Mouse (Mus musculus): ENCODE results near the gene Add2.
A peak's percentile ranks its signal among the peaks of the same experiment; 100 is the strongest.
"Not testable (repeated sequence)": the region's sequence is repeated elsewhere in the genome, so short reads cannot be mapped to it uniquely, and the experiment has no call there.

The Add2 gene

DNA sequence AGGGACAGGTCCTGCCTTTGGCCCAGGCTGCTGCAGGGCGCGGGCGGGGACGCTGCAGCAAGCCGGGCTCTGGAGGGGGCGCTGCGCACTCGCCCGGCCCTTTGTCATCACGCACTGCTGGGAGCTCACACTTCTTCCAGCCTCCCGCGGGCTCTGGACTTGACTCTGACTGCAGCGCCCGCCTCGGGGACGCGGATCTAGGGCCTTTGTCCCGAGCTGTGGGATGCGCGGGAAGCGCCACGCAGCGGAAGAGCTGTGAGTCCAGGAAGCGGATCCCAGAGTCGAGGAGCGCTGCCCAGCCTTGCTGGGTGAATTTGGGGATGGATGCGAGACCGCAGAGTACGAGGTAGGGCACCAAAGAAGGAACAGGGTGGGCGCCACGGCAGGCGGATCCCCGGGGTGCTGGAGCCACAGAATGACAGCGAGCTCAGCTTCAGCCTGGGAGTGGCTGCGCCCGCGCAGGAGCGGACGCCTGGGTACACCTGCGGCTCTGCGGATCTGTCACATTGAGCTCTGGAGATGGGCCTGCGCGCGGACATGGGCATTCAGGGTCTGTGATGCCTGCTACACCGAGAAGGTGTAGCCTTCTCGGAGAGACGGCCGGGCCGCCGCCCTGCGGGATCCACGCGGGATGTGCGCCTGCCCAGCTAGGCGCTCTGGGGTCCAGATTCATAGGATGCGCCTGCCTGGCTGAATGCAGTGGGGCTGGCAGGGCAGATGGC is at the start of gene Add2:
Gene Add2 (plus strand): TSS at position 81 of the 722 bp plus-strand sequence.
- DNase-seq (ENCODE audit: low spot score) = no peak

DNA sequence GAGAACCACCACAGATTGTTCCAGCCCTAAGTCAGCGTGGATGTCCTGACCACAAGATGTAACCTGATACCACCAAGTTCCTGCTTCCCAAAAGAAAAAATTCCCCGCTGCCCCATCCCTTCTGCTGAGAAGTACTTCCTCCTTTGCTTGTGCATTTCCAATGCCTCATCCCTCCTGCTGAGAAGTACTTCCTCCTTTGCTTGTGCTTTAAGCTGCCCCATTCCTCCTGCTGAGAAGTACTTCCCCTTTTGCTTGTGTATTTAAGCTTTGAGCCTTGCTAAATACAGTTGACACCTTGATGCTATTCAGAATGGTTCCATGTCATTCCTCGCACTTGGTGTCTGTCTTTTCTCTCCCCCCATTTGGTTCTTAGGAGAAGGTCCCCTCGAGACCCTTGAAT is 49.7 kb upstream of the Add2 start:
- DNase-seq (ENCODE audit: low spot score) = not testable (repeated sequence)

DNA sequence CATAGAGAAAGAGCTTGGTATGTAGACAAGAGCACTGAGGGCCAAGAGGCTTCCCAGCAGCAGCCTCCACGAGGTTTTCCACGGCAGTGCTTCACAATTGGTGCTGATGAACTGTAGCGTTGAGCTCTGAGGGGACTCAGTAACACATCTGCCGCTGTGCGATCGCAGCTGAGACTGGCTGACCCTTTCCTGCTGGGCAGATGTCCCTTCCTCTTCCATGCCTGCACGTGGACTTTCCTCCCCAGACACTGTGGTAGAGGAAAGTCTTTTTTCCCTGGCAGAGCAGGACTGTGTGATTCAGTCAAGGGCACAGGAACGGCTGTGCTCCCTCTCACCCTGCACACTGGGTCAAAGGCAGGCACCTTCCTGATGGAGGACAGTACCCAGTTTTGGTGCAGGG is 44.1 kb upstream of the Add2 start:
- DNase-seq (ENCODE audit: low spot score) = no peak

DNA sequence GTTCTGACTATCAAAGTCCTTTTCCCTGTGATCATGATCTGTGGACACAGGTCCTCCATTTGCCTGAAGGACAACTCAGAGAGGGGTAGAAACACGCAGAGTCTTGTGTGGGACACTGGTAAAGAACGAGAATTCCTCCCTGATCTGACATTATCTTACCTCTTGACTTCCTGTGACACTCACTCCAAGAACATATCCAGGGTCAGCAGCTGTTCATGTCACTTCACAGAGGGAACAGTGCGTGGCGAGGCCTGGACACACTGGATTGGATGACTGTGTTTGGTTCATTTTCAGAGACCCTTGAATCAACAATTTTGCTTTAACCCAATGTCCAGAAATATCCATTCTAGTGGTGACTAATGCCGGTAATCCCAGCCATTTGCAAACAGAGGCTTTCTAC is 38.9 kb upstream of the Add2 start:
- not testable (repeated sequence) for DNase-seq (ENCODE audit: low spot score)

DNA sequence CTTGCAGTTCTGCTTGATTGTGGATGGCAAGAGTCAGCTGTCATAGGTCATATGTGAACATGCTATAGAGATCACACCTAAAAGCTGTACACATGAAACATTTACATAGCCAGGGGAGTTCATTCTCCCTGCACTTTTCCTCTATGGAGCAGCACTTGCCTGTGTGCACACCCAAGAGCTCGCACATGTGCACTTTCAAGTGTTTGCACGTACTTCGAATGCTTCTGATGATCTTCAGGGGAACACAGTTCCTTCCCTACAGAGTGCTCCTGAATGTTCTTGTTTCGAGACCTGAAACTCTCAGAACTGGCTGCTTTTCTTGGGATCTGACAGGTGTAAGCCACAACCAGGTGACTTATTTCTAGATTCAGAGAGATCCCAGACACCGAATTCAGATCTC is 37.7 kb upstream of the Add2 start:
- DNase-seq (ENCODE audit: low spot score) = peak; percentile 36

DNA sequence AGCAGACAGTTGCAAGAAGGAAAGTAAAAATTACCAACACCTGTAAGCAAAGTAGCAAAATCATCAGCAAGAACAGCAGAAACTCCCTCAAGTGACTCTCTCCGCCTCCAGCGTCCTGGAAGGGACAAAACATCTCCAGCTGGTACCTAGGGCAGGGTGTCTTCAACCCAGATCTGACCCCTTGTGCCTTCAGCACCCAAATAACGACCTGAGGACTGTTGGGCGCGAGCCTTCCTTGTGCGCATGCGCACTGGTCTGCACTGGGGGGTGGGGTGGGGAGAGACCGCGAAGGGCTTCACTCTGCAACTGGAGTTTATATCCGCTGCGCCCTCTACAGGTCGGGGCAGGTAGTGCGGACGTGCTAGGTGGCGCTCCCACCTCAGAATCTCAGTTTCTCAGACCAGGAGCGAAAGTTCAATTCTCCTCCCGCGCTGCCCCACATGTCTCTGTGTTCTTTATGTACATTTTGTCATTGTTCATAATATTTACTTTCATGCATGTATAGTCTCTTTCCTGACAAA is 25.0 kb upstream of the Add2 start:
- peak; percentile 5 for DNase-seq (ENCODE audit: low spot score)

DNA sequence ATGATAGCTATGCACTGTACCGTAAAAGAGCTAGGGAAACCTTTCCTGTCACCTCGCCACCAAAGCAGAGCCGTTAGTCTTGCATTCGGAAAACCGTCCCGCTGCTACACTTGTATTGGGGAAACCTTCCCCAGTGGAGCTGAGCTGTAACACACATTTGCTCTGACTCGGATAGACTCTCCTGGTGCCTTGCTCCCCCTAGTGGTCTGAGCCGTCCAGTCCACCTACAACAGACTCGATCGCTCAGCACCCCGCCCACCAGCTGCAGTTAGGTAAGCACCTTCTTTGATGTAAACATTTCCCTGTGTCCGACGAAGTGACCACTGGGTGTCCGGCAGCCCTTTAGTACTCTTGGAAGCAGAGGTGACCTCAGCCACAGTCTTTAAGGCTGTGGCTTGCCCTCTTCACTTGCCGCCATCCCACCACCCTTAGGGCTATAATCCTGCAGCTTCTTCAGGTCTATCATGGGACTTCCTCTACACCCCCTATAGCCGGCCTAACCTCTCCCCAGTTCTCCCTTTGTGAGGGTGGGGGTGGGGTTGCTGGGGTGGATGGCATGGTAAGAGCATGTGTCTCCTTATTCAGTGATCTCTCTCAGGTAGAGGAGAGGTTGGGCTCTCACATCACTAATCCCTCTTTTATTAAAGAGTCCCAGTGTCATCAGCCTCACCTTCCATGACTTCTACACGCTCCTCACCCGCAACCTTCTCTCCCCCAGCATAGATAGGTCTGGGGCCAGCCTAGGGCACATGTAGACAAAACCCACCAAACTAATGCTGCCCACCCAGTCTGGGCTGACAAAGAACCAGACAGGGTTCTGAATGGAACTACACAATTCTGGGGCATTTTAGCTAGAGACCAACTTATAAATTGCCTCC is 24.0 kb upstream of the Add2 start:
- DNase-seq (ENCODE audit: low spot score) = peak; percentile 74

DNA sequence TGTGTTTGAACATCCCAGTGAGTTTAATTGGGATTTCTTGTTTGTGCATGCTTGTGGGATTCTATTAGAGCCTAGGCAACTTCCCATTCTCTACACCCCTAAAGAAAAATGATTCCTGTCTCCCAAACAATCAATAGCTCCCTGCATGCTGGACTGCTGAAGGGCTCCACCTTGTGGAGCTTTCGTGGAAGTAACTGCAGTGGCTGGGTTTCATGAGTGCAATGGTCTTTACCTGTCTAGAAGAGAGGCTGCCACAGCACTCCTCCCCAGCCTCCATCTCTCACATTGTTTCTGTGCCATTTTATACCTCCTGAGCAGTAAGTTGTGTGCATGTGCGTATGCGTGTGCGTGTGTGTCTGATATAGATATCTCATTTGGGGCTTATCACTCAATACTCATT is 18.5 kb upstream of the Add2 start:
- peak; percentile 59 for DNase-seq (ENCODE audit: low spot score)

DNA sequence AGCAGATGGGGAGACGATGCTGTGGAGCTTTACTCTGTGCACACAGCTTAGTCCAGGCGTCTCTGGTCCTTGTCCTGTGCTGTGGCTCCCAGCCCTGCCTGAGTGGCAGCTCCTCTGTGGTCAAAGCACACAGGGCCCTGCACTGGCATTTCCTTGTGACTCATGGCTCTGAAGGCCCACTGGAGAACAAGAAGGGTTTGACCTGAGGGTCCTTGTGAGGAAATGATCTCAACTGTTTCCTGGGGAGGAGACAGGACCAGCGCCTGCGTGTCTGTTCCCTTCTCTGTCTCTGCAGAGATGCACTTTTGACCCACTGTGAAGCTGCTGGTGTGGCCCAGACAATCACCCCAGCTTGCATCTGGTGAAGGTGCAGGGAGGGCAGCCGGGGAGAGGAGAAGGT is 13.7 kb upstream of the Add2 start:
- peak; percentile 5 for DNase-seq (ENCODE audit: low spot score)

DNA sequence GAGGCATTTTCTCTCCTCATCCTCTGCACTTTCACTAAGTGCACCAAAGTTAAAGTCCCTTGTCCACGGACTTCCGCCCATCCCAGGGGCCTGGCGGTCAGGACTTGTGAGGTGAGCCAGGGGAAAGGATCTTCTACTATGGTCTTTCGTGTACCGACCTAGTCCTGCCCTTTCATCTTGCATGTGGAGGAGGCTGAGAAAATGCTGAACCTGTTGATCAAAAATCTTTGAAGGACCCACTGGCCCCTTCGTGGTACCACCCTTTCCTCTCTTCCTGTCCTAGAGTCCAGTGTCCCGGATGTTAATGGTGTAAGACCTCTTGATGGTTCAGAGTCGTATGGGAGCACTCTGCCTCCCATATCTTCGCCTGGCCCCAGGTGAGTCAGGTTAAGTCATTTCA is 12.6 kb upstream of the Add2 start, which contains the start of gene Figla:
Gene Figla (plus strand): TSS at position 301 of the 400 bp plus-strand sequence.
- no peak for DNase-seq (ENCODE audit: low spot score)

DNA sequence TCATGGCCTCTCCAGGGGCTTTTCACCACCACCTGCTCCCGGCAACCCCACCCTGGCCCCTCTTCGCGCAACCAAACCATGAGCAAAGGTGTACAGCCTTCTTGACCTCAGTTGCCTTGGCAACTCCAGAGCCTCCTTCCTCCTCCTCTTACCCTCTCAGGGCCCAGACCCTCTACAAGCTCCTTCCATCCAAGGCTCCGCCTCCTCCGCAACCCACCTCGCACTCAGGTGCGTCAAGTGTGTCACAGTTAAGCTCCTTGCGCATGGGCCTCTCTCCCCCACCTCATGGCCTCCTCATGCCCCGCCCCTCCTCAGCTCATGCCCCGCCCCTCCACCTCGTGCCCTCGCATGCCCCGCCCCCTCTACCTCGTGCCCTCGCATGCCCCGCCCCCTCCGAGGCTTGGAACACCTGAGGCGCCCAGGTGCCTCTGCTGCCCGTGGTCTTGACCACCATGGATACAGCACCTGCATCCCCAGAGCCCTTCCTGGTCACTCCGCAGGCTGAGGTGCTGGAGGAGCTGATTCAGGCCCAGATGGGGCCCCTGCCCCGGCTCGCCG is 11.6 kb upstream of the Add2 start:
- DNase-seq (ENCODE audit: low spot score) = no peak

DNA sequence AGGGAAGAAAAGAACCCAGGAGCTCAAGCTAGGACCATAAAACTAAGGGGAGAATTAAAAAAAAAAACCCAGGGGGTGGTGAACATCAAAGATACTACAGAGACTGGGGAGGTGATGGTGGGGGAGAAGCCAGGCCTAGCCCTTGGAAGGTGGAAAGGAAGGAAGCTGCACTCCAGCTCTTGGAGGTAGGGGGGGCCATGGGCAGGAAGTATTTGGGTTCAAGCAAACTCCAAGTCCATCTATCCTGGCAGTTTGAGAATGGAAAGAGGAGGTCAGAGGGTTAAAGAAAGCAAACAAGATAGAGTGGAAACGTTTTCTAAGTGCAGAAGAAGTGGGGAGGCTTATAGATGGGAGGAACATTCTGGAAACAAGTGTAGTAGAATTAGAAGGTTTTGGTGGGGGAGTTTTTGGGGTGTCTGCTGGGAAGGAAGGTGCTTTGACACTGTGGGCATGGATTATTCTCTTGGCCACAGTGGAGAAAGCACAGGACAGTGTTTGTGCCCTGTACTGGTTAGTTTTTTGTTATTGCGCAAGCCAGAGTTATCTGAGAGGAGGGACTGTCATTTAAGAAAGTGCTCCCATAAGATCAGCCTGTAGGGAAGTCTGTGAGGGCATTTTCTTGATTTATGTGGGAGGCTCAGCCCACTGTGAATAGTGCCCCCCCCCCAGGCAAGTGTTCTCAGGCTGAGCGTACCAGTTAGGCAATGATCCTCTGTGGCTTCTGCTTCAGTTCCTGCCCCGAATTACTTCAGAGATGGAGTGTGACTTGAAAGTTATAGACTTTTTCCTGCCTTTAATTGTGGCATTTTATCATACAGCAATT is 8.9 kb upstream of the Add2 start:
- no peak for DNase-seq (ENCODE audit: low spot score)

DNA sequence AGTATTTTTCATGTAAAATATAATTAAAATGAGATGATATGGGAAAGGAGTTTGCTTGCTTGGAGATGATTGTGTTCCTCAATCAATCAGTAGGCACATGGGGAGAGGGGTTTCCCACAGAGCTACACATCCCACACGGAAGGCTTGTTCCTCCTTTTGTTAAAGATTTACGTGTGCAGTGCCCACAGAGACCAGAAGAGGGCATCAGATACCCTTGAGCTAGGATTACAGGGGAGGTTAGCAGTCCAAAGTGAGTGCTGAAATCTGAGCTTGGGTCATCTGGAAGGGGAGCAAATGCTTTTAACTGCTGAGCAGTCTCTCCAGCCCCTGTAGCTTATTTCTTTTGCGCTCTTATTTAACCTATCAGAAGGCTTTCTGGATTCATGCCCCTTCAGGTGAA is 7.5 kb upstream of the Add2 start:
- peak; percentile 28 for DNase-seq (ENCODE audit: low spot score)

DNA sequence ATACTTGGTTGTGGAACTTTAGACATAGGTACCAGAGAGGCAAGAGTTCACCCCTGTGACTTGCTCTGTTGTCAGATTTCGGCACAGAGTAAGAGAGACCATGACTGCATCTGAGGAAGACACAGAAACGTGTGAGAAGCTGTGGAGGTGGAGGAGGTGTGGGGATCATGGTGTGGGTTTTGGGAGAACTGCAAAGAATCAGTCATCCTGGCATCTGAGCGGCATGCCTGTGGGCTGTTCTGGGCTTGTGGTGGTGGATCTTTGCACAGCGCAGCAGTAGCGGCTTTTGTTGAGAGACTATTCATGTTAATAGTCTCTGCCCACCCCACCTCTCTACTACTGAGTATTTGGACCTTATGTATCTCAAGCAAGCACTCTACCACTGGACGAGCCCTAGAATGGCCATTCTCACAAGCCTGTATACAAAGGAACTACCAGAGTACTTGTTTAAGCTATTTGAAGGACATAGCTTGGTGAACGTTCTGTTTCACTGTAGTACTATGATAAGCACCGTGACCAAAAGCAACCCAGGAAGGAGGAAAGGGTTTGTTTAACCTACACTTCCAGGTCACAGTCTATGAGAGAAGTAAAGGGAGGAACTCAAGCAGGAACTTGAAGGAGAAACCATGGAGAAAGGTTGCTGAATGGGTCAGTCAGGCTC is 1.7 kb upstream of the Add2 start:
- DNase-seq (ENCODE audit: low spot score) = no peak

DNA sequence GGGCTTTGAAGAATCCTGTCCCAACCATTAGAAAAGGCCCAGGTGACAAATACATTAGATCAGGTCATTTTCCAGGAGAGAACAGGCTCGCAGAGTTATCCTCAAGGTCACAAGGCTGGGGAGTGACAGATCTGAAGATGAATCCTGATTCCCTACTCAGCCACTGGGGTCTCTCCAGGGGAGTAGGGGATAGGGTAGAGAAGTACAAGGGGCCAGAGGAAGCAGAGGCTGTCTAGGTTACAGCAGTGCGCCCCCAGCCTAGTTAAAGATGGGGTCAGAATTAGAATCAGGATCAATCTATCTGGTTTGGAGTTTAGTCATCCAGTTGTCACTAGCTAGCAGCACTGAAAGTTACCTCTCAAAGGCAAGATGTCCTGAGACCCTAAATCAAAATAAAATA is 331 bp upstream of the Add2 start:
- no peak for DNase-seq (ENCODE audit: low spot score)

DNA sequence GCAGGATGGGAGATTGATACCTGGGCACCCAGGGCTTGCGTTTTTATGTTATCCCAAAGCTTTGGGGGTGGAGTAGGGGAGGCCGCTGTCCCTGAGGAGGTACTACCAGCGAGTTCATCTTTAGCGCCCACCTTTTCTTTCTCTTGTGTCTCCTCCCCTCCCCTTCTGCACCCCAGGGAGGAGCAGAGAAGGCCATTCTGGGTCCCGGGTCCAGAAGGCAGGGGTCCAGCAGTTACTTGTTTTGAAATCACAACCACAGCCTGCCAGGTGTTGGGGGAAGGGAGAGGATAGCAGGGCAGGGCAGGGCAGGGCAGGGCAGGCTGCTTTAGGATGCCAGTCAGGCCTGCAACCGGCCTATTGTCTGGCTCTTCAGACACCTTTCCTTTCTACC is 837 bp downstream of the Add2 start:
- DNase-seq (ENCODE audit: low spot score) = no peak

DNA sequence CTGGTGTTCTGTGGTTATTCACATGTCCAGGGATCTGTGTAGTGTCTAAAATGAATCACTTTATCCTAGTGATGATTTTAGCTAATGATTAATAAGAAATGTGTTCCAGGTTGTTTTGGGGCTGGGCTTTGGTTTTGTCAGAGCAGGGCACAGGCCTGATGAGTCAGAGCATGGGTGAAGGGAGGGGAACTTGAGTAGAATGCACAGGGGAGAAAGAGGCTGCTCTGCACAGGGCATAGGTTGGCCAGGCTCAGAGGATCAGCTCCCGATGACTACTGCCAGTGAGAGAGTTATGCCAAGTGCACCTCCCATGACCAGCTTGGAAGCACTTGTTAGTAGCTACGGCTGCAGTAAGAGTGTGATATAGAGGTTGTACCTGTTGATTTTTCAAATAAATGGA is 3.0 kb downstream of the Add2 start:
- DNase-seq (ENCODE audit: low spot score) = no peak

DNA sequence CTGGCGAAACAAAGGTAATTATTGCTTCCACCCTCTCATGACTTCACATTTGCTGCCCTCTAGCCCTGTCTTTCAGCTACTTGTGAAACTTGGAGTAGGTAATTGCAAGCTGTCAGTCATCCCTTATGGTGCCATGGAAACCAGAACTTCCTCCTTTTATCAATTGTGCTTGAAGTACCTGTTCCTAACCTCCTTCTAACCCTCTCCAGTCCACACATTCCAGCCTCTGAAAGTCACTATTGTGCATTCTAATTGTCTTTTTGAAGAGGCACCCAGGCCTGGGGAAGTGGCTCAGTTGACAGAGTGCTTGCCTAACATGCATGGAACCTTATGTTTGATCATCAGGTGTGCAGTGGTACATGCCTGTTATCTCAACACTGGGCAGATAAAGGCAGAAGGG is 5.2 kb downstream of the Add2 start:
- DNase-seq (ENCODE audit: low spot score) = no peak

DNA sequence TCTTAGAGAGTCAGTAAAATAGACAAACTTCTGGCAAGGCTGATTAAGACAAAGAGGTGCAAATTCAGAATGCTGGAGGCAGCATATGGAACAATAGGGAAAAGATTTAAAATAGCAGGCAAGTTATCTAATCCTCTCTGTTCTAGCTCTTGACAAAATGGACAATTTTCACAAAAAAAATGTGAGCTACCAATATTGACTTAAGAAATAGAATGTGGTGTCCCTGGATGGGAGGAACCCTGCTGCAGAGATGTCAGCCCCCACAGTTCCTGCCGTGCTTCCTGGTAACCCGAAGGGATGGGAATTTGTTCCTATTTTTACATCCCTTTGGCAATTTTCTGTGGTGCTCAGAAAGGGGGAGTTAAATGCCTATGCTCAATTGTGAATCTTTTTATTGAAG is 10.4 kb downstream of the Add2 start:
- no peak for DNase-seq (ENCODE audit: low spot score)

DNA sequence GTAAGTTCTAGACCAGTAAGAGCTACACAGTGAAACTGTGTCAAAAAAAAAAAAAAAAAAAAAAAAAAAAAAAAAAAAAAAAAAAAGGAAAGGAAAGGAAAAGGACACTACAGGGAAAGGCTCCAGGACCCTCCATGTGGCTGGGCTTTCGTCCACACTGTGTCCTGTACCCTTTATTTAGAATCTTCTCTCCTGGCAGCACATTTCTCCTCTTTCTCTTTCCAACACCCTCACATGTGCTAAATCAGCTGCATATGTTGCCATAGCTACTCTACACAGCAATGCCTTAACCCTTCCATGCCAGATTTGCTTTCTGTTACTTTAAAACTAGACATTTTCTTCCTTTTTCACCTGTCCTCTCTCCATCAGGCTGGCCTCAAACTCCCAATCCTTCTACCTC is 11.7 kb downstream of the Add2 start:
- no peak for DNase-seq (ENCODE audit: low spot score)

DNA sequence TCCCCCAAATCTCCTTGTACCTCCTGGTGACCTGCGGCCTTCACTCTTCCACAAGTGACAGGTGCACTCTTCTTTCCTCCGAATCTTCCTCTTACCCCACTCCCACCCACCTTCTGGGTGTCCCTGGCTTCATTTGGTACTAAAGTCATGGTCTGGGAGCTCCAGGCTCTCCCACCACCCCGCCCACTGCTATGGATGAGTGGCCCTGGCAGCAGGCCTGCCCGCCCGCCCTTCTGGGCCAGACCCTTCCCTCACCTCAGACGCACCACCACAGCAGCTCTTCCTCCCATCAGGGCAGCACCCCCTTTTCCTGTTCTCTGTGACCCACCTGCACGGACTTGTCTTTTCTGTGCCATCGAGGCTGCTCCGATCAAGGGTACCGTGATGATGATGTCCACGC is 19.0 kb downstream of the Add2 start:
- DNase-seq (ENCODE audit: low spot score) = no peak
